Mouse (Mus musculus) heart, postnatal 36 days (tissue): ENCODE measurements around the gene Gm5152. TPM values are rescaled to one million over a fixed set of nuclear protein-coding genes. Genes with fewer than 3 reads are reported as not detected.
"Not testable (repeated sequence)": the region's sequence is repeated elsewhere in the genome, so short reads cannot be mapped to it uniquely, and the experiment has no call there.

Experiments used
- DNase-seq, 2 experiments: peaks; one replicate each; pipeline ENCODE4 v3.0.0; 2021 to 2022
- intact Hi-C: fragments of 180-260 bp; cut with DNase I; formaldehyde crosslinking; loops from one replicate; pipeline ENCODE4 v1.15.1; 2025
- total RNA-seq, 2 experiments: library from RNA; stranded (reverse); gene quantifications; 2 replicates each; pipeline ENCODE4 v1.2.3; 2021

Gene Gm5152
- total RNA-seq, result not detected

- DNase-seq, result not testable (repeated sequence)
Observed at GRCm38 (mm10) chr5:10246426-10246825, at the start of gene Gm5152. Gene Gm5152 (minus strand): TSS chr5:10246526.

GRCm38 (mm10) chr5:10254768-10255167 is 8.4 kb upstream of the Gm5152 start:
- intact Hi-C loops, DNase-seq: not testable (repeated sequence)

More at GRCm38 (mm10) chr5:10246426-10246825, at the start of gene Gm5152:
- intact Hi-C loops, result not testable (repeated sequence)

- intact Hi-C loops, DNase-seq: not testable (repeated sequence)
Observed at GRCm38 (mm10) chr5:10245770-10246169, 556 bp downstream of the Gm5152 start.

- intact Hi-C loops, DNase-seq: not testable (repeated sequence)
Observed at GRCm38 (mm10) chr5:10240436-10240835, 5.9 kb downstream of the Gm5152 start.

GRCm38 (mm10) chr5:10220317-10220716 is 26.0 kb downstream of the Gm5152 start:
- no peak for DNase-seq
- intact Hi-C loops, result no loop called here

- intact Hi-C loops, result no loop called here
- no peak for DNase-seq
Observed at GRCm38 (mm10) chr5:10203067-10203466, 43.3 kb downstream of the Gm5152 start.

- intact Hi-C loops, result no loop called here
- no peak for DNase-seq
Observed at GRCm38 (mm10) chr5:10196880-10197279, 49.4 kb downstream of the Gm5152 start.
